Mouse (Mus musculus) neural tube, embryonic 14.5 days (tissue): Measurements from ENCODE around the gene Cnbp. TPM values are rescaled to one million over a fixed set of nuclear protein-coding genes. Genes with fewer than 3 reads are reported as not detected.

Source experiments
- ATAC-seq: fragments of 200-750 bp; cut with Nextera tagmentation; 2 replicates; pipeline ENCODE4 v1.8.0; 2017; ENCODE audit warnings: low read depth, mild to moderate bottlenecking, moderate TSS enrichment, moderate library complexity
- H3K27ac ChIP-seq: fragments of 300-500 bp; sonication (generic); 2 replicates; pipeline ENCODE4 v1.5.1; 2014; ENCODE audit warnings: low read depth, mild to moderate bottlenecking, control low read depth, low read length, moderate library complexity, mixed read lengths
- H3K27me3 ChIP-seq: fragments of 300-500 bp; sonication (generic); 2 replicates; pipeline ENCODE4 v1.6.1; 2014; ENCODE audit warnings: low read length; ENCODE audit not compliant: control insufficient read depth, insufficient read depth
- H3K36me3 ChIP-seq: fragments of 300-500 bp; sonication (generic); 2 replicates; pipeline ENCODE4 v1.6.1; 2014; ENCODE audit warnings: low read length, mixed read lengths; ENCODE audit not compliant: control insufficient read depth, insufficient read depth
- H3K4me1 ChIP-seq: fragments of 300-500 bp; sonication (generic); 2 replicates; pipeline ENCODE4 v1.6.1; 2014; ENCODE audit warnings: low read length; ENCODE audit not compliant: control insufficient read depth, insufficient read depth
- H3K4me2 ChIP-seq: fragments of 300-500 bp; sonication (generic); 2 replicates; pipeline ENCODE4 v1.6.1; 2014; ENCODE audit warnings: mild to moderate bottlenecking, low read depth, low read length, control low read depth
- H3K4me3 ChIP-seq: fragments of 300-500 bp; sonication (generic); 2 replicates; pipeline ENCODE4 v1.5.1; 2014; ENCODE audit warnings: low read depth, low read length, control low read depth, mixed read lengths
- H3K9ac ChIP-seq: fragments of 300-500 bp; sonication (generic); replicated peaks from 2 replicates; pipeline ENCODE4 v1.6.1; 2014; ENCODE audit warnings: low read depth, mild to moderate bottlenecking, control low read depth, low read length, mixed read lengths
- H3K9me3 ChIP-seq: fragments of 300-500 bp; sonication (generic); 2 replicates; pipeline ENCODE4 v1.6.1; 2016; ENCODE audit warnings: low read length; ENCODE audit not compliant: control insufficient read depth
- WGBS: fragments of 180-500 bp; shearing (Covaris S2); extraction: QIAGEN DNeasy Blood & Tissue Kit; methylation state at CpG from one replicate; pipeline ENCODE4 v1.1.7; 2014; 5-methylcytosine and 5-hydroxymethylcytosine counted together
- polyA plus RNA-seq: library from polyadenylated mRNA; unstranded; fragments of >200 nt; fragmentation: Nextera tagmentation; extraction: Ambion mirVana; gene quantifications from 2 replicates; pipeline ENCODE4 v1.2.1, GENCODE M21; 2014

Gene Cnbp
- 529 and 532 TPM in 2 replicates for polyA plus RNA-seq

DNA sequence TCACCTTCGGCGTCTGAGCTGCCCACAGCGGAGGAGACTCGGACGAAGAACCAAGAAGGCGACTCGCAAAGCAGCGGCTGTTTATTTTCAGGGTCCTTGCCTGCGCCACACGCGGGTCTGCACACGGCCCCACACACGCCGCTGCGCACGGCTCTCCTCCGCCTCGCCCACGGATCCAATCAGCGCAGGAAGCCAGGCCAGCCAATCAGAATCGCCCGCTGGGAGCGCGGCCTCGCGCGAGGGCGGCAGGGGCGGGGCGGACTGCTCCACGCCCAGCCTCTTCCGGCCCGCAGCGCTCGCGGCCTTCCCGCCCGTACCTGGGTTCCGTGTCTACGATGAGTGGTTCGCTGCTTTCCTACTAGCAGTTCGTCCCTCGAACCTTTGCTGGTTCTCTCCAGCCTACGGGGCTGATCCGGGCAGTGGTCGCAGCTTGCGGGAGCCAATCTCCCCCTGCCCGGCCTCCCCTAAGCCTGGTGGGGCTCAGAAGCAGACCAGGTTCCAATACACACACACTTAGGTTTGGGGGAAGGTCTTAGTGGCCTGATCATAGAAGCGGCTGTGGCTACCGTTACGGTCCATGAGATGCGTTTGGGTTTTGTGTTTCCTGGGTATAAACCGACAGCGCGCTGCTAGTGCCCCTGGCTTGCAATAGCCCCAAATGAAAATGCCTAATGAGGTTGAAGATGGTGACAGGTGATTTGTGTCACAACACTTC is at the start of gene Cnbp:
Gene Cnbp, minus strand, starts transcription at position 207 of the 715 bp plus-strand sequence.
- Histone ChIP-seq H3K36me3 (0 out of 2 replicates have a peak, but pooled peaks cover 7% of the 10 kb centered on the region), H3K9me3 (no peaks in the 10 kb centered on the region), H3K4me2 (peak within 1 kb of the TSS; percentile 61), H3K27me3 (no peaks in the 10 kb centered on the region), H3K4me3 (peak within 1 kb of the TSS; percentile 100), H3K27ac (peak within 1 kb of the TSS; percentile 93), H3K9ac (peak within 1 kb of the TSS; percentile 97), H3K4me1 (peaks cover 16% of the 10 kb centered on the region)
- under 1% methylated on average over 37 of the region's 55 CpGs for WGBS
- peak; percentile 99 for ATAC-seq

DNA sequence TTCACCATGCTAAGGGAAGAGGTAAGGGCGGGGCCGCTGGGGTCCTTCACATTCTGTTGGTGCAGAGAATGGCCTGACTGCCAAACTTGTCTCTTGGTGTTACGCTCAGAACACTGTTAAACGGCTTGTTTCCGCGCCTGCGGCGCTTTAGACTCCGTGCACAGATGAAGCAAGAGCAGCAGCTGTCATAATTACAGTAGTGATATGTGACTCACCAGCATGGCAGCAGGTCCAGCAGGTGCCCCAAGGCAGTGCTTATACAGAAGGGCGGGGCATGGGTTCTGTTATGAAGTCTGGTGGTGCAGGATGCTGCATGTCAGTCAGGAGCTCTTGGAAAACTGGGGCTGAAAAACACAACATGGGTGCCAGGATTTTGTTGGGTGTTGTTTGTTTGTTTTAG is 47.1 kb upstream of the Cnbp start:
- no peaks in the 10 kb centered on the region for H3K9me3 ChIP-seq
- peaks cover 80% of the 10 kb centered on the region for H3K36me3 ChIP-seq
- 97% methylated on average over 10 of the region's 10 CpGs for WGBS
- H3K4me1 ChIP-seq, result no peaks in the 10 kb centered on the region
- H3K27ac ChIP-seq, result no peak overlapping the region
- no peaks in the 10 kb centered on the region for H3K27me3 ChIP-seq
- H3K9ac ChIP-seq, result no peak overlapping the region
- no peak for ATAC-seq
- H3K4me2 ChIP-seq, result no peak overlapping the region
- H3K4me3 ChIP-seq, result no peak overlapping the region

DNA sequence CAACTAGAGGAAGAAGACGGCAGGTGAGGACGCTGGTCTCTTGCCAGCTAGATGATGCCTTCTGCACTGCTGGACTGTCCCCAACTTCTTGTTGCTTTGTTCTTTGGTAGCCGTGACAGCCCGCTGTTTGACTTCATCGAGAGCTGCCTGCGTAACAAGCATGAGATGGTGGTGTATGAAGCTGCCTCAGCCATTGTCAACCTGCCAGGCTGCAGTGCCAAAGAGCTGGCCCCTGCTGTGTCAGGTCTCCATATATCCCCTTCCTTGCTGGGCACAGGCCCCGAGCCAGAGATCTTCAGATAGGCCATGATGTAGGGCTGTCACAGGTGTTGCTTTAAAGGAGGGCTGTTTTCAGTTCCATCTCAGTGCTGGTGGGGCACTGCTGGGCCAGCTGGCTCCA is 43.0 kb upstream of the Cnbp start:
- Histone ChIP-seq H3K9me3 (no peaks in the 10 kb centered on the region), H3K36me3 (peaks cover 77% of the 10 kb centered on the region), H3K27ac (no peak overlapping the region), H3K4me1 (peaks cover 1% of the 10 kb centered on the region; the same call in 1 of the 2 replicates), H3K4me2 (no peak overlapping the region), H3K27me3 (no peaks in the 10 kb centered on the region), H3K4me3 (no peak overlapping the region), H3K9ac (no peak overlapping the region)
- no peak for ATAC-seq
- WGBS, result 69% methylated on average over 7 of the region's 7 CpGs

DNA sequence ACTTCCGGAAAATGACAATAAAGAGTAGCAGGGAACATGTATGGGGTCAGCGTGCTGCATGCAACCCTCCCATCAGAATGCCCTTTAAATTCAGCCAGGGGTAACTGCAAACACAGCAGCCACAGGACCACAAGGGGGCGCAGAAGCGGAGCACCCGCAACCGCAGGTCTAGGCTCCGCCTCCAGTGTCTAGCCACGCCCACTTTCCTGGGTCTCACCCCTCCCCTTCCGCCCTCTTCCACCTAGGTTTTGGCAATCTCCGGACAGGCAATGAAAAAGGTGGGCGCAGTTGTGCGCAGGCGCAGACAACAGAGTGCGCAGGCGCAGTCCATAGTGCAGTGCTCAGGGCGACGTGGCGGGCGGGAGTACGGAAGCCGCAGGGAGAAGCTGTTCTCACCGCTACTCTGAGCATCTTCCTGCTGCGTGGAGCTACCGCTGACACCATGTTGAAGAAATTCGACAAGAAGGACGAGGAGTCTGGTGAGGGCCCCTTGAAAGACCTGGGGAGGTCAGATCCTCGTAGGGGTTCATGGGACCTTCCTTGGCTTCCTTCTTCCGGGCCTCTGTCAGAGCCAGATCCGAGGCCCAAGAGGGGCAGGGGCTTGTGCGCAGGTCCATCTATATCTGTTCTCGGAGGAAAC is 36.8 kb upstream of the Cnbp start, which contains the start of gene Copg1:
Gene Copg1, plus strand, starts transcription at position 221 of the 640 bp plus-strand sequence.
- H3K4me2 ChIP-seq, result peak within 1 kb of the TSS; percentile 86
- WGBS, result 1% methylated on average over 31 of the region's 31 CpGs
- peak; percentile 96 for ATAC-seq

DNA sequence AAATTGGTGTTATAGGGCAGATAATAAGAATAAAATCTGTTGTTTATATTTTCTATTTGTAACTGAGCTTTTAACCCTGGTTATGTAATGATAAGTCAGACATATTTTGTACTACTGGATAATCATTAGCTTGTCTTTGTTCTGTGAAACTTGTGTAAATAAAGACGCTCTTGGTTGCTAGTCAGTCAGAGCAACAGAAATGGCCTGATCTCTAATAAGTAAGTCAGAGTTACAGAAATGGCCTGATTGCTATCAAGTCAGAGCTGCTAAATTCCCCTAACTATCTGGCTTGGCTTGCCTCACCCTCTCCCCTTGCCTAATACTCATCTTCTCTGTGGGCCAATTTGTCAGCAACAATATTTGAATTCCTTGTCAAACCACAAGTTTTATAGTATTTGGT is 35.8 kb upstream of the Cnbp start:
- H3K27ac ChIP-seq, result no peak overlapping the region
- WGBS, result 85% methylated on average over 1 of the region's 1 CpGs
- no peak for ATAC-seq

More for the DNA sequence above, 36.8 kb upstream of the Cnbp start, which contains the start of gene Copg1:
- Histone ChIP-seq H3K27ac (peak within 1 kb of the TSS; percentile 78), H3K9ac (peak within 1 kb of the TSS; percentile 87), H3K4me1 (peaks cover 9% of the 10 kb centered on the region; the same call in 1 of the 2 replicates), H3K36me3 (peaks cover 29% of the 10 kb centered on the region), H3K4me3 (peak within 1 kb of the TSS; percentile 83), H3K9me3 (no peaks in the 10 kb centered on the region), H3K27me3 (no peaks in the 10 kb centered on the region)

DNA sequence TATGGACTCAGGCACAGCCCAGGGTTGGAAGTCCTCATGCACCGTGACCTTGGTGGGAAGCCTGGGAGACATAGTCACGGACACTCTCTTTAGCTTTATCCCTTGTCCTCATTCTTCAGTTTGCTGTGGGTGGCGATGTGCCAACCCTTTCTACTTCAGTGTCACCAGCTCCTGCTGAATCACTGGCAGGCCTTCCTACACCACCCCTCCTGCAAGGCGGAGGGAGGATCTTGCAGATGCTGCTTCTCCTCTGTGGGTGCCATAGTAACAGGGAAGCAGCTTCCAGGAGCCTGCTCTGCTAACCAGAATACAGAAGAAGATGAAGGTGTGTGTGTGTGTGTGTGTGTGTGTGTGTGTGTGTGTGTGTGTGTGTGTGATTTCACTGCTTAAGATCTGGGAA is 31.9 kb upstream of the Cnbp start:
- Histone ChIP-seq H3K4me2 (no peak overlapping the region), H3K9me3 (no peaks in the 10 kb centered on the region), H3K27me3 (no peaks in the 10 kb centered on the region), H3K4me1 (no peaks in the 10 kb centered on the region), H3K4me3 (no peak overlapping the region), H3K36me3 (no peaks in the 10 kb centered on the region), H3K9ac (no peak overlapping the region), H3K27ac (no peak overlapping the region)
- WGBS, result 55% methylated on average over 4 of the region's 4 CpGs
- ATAC-seq, result no peak

More for the DNA sequence above, 35.8 kb upstream of the Cnbp start:
- H3K4me1 ChIP-seq, result peaks cover 9% of the 10 kb centered on the region; the same call in 1 of the 2 replicates
- H3K27me3 ChIP-seq, result no peaks in the 10 kb centered on the region
- H3K4me2 ChIP-seq, result no peak overlapping the region
- H3K9me3 ChIP-seq, result no peaks in the 10 kb centered on the region
- peaks cover 19% of the 10 kb centered on the region for H3K36me3 ChIP-seq
- no peak overlapping the region for H3K9ac ChIP-seq
- no peak overlapping the region for H3K4me3 ChIP-seq

DNA sequence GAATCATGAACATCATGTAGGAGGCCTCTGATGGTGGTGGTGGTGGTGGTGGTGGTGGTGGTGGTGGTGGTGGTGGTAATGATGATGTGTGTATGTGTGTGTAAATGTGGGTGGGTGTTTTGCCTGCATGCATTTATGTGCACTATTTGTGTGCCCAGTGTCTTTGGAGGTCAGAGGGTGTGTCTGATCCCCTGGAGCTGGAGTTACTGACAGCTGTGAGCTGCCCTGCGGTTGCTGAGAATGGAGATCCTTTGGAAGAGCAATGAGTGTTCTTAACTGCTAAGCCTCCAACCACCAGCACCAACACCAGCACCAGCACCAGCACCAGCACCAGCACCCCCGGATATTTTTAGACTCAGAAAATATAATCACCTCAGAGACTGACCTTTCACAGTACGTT is 31.3 kb upstream of the Cnbp start:
- Histone ChIP-seq H3K4me2 (no peak overlapping the region), H3K36me3 (no peaks in the 10 kb centered on the region), H3K27ac (no peak overlapping the region), H3K27me3 (no peaks in the 10 kb centered on the region), H3K4me1 (no peaks in the 10 kb centered on the region), H3K9ac (no peak overlapping the region), H3K4me3 (no peak overlapping the region), H3K9me3 (no peaks in the 10 kb centered on the region)
- WGBS, result 81% methylated on average over 3 of the region's 3 CpGs
- no peak for ATAC-seq

DNA sequence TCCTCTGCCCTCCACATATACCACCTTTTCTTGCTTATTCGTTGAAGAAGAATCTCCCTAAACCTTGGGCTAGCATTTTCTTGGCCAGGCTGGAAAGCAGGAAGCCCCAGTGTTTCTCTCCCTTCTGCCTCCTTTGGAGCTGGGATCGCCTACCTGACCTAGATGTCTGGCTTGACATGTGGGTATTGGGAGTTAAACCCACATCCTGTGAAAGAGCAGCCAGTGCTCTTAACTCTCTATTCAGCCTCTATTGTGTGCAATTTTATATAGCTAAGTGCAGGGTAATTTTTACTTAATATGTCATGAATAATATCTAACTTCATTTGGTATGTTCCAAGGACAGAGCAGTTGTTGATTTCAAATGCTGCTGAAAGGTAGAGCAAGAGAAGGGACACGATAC is 28.7 kb upstream of the Cnbp start:
- H3K27me3 ChIP-seq, result no peaks in the 10 kb centered on the region
- no peaks in the 10 kb centered on the region for H3K4me1 ChIP-seq

DNA sequence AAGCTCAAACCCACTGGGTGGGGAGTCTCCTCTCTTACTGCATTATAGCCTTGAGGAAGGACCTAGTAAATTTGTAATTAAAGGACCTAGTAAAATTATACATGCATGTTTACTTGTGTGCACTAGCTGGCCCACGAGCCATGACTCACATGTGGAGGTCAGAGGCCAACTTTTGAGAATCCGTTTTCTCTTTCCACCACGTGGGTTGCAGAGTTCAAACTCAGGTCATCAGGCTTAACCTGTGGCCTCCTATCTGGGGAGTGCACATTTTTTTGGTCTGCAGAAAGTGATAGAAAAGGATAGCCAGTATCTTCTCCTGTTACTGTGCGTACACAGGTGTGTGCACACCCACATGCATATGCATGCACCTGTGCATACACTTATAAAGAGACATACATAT is 28.1 kb upstream of the Cnbp start:
- WGBS, result 59% methylated on average over 4 of the region's 4 CpGs
- H3K4me3 ChIP-seq, result no peak overlapping the region
- no peak for ATAC-seq
- H3K27me3 ChIP-seq, result no peaks in the 10 kb centered on the region
- H3K36me3 ChIP-seq, result no peaks in the 10 kb centered on the region
- H3K9me3 ChIP-seq, result no peaks in the 10 kb centered on the region
- H3K4me1 ChIP-seq, result no peaks in the 10 kb centered on the region
- no peak overlapping the region for H3K27ac ChIP-seq
- no peak overlapping the region for H3K4me2 ChIP-seq
- H3K9ac ChIP-seq, result no peak overlapping the region

More for the DNA sequence above, 28.7 kb upstream of the Cnbp start:
- Histone ChIP-seq H3K9ac (no peak overlapping the region), H3K4me2 (no peak overlapping the region), H3K36me3 (no peaks in the 10 kb centered on the region), H3K9me3 (no peaks in the 10 kb centered on the region), H3K4me3 (no peak overlapping the region), H3K27ac (no peak overlapping the region)
- ATAC-seq, result no peak
- 73% methylated on average over 3 of the region's 3 CpGs for WGBS
